Mouse (Mus musculus) lung, postnatal 36 days (tissue): ENCODE measurements around the gene Tipin.
A peak's percentile ranks its signal among the peaks of the same experiment; 100 is the strongest.

Experiments
- DNase-seq: peaks from one replicate; pipeline ENCODE4 v3.0.0; 2022; ENCODE audit warnings: mixed read lengths

The Tipin gene

DNA sequence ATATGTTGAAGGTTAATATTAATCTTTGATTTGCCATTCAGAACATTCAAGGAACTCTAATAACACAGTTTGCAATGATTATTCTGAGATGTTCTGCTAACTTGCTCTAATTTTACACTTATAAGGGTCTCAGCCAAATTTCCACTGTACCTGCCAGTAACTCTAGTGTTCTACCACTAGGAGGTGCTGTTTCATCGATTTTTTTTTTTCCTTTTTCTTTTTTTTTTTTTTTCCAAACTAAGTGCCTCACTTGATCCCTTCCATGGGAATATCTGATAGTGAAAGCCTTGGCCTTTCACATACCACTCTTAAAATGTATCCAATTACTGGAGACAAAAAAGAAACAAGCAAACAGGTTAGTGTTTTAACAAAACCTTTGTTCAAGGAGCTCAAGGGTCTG, 66.0 kb downstream of the Tipin start:
- no peak for DNase-seq

DNA sequence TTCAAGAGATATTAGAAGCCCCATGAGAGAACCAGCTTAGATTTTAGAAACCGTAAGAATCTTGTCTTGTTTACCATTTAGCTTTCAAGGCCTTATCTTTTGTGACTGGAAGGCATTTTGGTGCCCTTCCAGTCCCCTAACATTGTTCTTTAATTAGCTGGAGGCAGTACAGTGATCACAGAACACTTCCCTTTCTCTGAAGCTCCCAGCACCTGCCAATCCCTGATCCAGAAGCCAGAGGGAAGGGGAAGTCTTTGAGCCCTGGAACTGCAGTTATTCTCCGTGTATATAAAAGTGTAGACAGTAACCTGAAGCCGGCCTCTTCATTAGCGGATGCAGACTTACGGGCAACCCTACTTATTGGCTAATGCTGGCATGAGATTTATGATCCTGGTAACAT, 68.1 kb downstream of the Tipin start:
- no peak for DNase-seq

DNA sequence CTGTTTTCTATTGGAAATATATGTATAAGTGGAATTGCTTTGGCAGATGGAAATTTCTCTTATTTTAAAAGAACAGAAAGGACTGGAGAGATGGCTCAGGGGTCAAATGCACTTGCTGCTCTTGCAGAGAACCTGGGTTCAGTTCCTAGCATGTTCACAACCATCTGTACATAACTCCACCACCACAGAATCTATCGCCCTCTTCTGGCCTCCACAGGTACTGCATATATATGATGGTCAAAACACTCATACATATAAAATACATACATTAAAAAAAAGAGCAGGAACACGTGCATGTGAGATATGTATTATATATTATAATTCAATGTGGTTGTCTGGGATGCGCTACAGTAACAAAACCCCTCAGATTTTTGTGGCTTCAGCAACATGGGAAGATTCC, 69.8 kb downstream of the Tipin start:
- DNase-seq = peak; percentile 30
